Mouse (Mus musculus) liver, embryonic 15.5 days (tissue): ENCODE measurements around the gene Tcp11l1. TPM values are rescaled to one million over a fixed set of nuclear protein-coding genes. Genes with fewer than 3 reads are reported as not detected.

Experiments
- ATAC-seq: fragments of 200-750 bp; cut with Nextera tagmentation; 2 replicates; pipeline ENCODE4 v1.8.0; 2017; ENCODE audit warnings: moderate number of reproducible peaks, mild to moderate bottlenecking, moderate library complexity; ENCODE audit not compliant: insufficient read depth
- H3K27ac ChIP-seq: fragments of 300-500 bp; sonication (generic); replicated peaks from 2 replicates; pipeline ENCODE4 v1.5.1; 2015; ENCODE audit warnings: mild to moderate bottlenecking, inconsistent platforms
- H3K27me3 ChIP-seq: fragments of 300-500 bp; sonication (generic); 2 replicates; pipeline ENCODE4 v1.6.1; 2015; ENCODE audit warnings: mild to moderate bottlenecking, inconsistent platforms
- H3K36me3 ChIP-seq: fragments of 300-500 bp; sonication (generic); replicated peaks from 2 replicates; pipeline ENCODE4 v1.6.1; 2015; ENCODE audit warnings: moderate library complexity, mild to moderate bottlenecking, inconsistent platforms
- H3K4me1 ChIP-seq: fragments of 300-500 bp; sonication (generic); replicated peaks from 2 replicates; pipeline ENCODE4 v1.6.1; 2015; ENCODE audit warnings: inconsistent platforms
- H3K4me2 ChIP-seq: fragments of 300-500 bp; sonication (generic); 2 replicates; pipeline ENCODE4 v1.6.1; 2015; ENCODE audit warnings: moderate library complexity, mild to moderate bottlenecking, inconsistent platforms
- H3K4me3 ChIP-seq: fragments of 300-500 bp; sonication (generic); replicated peaks from 2 replicates; pipeline ENCODE4 v1.5.1; 2015; ENCODE audit warnings: mild to moderate bottlenecking, inconsistent platforms
- H3K9ac ChIP-seq: fragments of 300-500 bp; sonication (generic); 2 replicates; pipeline ENCODE4 v1.6.1; 2015; ENCODE audit warnings: moderate library complexity, mild to moderate bottlenecking, inconsistent platforms
- H3K9me3 ChIP-seq: fragments of 300-500 bp; sonication (generic); replicated peaks from 2 replicates; pipeline ENCODE4 v1.6.1; 2016; ENCODE audit warnings: inconsistent platforms
- WGBS: fragments of 180-500 bp; shearing (Covaris S2); methylation state at CpG from one replicate; pipeline ENCODE4 v1.1.7; 2015; ENCODE audit warnings: mixed read lengths; ENCODE audit not compliant: insufficient replicate concordance; 5-methylcytosine and 5-hydroxymethylcytosine counted together
- polyA plus RNA-seq: library from polyadenylated mRNA; unstranded; fragments of >200 nt; fragmentation: Nextera tagmentation; extraction: Ambion mirVana; gene quantifications from 2 replicates; pipeline ENCODE4 v1.2.1, GENCODE M21; 2015

Tcp11l1 gene
- polyA plus RNA-seq, 1 experiment from 2014 or later, result 5.1 TPM

DNA sequence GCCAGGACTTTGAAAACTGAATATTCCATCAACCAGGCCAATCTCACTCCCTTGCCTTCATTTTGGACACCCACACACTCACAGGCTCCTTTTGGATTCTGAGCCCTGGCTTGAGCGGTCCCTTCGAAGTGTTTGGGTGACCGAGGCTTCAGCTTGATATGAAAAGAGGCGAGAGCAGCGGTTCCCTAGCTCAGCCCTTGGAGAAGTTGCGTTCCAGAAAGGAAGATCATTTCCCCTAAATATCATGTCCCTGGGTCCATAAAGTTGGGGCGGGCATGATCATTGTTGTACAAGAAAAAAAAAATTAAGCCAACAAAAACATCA lies 479 bp upstream of the Tcp11l1 start:
- Histone ChIP-seq H3K9ac (peak overlapping the region; percentile 43), H3K4me1 (peaks cover 6% of the 10 kb centered on the region; the same call in 1 of the 2 replicates), H3K9me3 (no peaks in the 10 kb centered on the region), H3K4me3 (peak overlapping the region; percentile 66), H3K36me3 (no peaks in the 10 kb centered on the region), H3K4me2 (peak overlapping the region; percentile 74), H3K27ac (no peak overlapping the region), H3K27me3 (peaks cover 46% of the 10 kb centered on the region)
- 6% methylated on average over 7 of the region's 7 CpGs for WGBS
- no peak for ATAC-seq

DNA sequence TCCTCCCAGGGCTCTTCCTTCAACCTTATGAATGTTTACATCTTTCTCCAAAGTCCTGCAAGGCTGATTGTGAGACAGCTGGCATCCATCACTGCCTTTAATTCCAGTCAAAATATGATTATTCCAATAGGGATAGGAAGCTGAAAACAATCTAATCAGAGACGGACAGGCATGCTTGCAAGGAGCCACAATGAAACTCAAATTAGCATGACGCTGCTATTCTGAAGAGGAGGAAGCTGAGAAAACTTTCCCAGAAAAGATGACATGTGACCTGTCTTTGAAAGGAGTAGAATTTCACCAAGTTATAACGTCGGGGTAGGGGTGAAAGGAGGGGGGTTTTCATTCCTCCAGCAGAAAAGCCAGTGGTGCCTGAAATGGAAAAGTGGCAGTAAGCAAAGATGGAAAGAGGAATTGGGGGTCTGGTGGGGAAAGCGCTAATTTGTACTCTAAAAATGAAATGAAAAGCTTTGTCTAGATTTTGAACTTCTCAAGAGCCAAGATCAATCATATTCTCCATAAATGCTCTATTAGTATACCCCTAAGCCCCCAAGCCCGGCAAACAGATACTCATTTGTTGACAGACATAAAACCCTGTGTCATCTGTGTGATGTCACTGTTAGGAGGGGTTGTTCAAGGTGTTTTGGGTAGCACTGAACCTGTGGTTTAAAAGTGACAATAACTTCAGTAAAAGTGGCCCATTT lies 1.1 kb downstream of the Tcp11l1 start:
- WGBS, result 15% methylated on average over 6 of the region's 6 CpGs
- peaks cover 46% of the 10 kb centered on the region for H3K27me3 ChIP-seq
- no peak for ATAC-seq
- peak overlapping the region; percentile 66; the same call in 1 of the 2 replicates for H3K4me3 ChIP-seq
- H3K9me3 ChIP-seq, result no peaks in the 10 kb centered on the region
- no peak overlapping the region for H3K9ac ChIP-seq
- peak overlapping the region; percentile 74 for H3K4me2 ChIP-seq
- no peak overlapping the region for H3K27ac ChIP-seq
- 0 out of 2 replicates have a peak, but pooled peaks cover 6% of the 10 kb centered on the region for H3K4me1 ChIP-seq
- no peaks in the 10 kb centered on the region for H3K36me3 ChIP-seq

DNA sequence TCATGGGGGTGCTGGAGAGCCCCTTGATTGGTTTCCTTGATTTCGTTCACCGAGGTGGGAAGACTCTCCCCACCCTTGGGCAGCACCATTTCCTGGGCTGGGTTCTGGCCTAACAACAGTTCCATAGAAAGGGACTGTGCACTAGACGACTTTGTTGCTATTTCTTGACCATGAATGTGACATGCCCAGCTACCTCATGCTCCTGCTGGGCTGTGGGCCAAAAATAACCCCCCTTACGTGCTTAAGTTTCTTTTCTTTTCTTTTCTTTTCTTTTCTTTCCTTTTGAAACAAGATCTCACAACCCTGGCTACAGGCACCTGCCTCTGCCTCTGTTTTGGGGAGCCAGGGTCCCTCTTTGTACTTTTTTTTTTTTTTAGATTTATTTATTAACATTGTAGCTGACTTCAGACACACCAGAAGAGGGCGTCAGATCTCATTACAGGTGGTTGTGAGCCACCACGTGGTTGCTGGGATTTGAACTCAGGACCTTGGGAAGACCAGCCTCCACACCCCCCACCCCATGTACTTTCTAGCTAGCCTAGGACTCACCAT lies 2.1 kb downstream of the Tcp11l1 start:
- Histone ChIP-seq H3K4me3 (no peak overlapping the region), H3K27ac (no peak overlapping the region), H3K36me3 (no peaks in the 10 kb centered on the region), H3K9ac (no peak overlapping the region), H3K4me1 (0 out of 2 replicates have a peak, but pooled peaks cover 6% of the 10 kb centered on the region), H3K4me2 (no peak overlapping the region), H3K9me3 (no peaks in the 10 kb centered on the region), H3K27me3 (peaks cover 46% of the 10 kb centered on the region)
- 44% methylated on average over 6 of the region's 6 CpGs for WGBS
- ATAC-seq, result no peak

DNA sequence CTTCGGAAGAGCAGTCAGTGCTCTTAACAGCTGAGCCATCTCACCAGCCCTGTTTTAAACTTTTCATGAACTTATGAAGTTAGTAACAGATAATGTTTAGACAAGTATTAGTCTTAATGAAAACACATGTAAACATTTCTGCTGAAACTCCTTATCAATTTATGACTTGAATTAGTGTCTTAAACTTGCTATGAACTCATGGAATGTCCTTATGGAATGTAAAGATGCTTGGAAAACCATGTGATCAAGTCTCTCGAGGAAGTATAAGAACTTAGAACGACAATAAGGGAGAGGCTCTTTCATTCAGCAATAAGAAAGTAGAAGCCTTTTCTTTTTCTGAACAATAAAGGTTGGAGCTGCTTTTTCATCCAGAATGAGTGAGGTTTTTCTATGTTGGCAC lies 7.6 kb downstream of the Tcp11l1 start:
- no peak for ATAC-seq
- no peaks in the 10 kb centered on the region; the same call in 1 of the 2 replicates for H3K4me1 ChIP-seq
- H3K4me3 ChIP-seq, result no peak overlapping the region
- no peak overlapping the region for H3K27ac ChIP-seq
- H3K9ac ChIP-seq, result no peak overlapping the region
- H3K4me2 ChIP-seq, result no peak overlapping the region
- no peaks in the 10 kb centered on the region for H3K9me3 ChIP-seq
- no peaks in the 10 kb centered on the region for H3K36me3 ChIP-seq
- 63% methylated on average over 3 of the region's 3 CpGs for WGBS
- H3K27me3 ChIP-seq, result peaks cover under 1% of the 10 kb centered on the region; the same call in 1 of the 2 replicates

DNA sequence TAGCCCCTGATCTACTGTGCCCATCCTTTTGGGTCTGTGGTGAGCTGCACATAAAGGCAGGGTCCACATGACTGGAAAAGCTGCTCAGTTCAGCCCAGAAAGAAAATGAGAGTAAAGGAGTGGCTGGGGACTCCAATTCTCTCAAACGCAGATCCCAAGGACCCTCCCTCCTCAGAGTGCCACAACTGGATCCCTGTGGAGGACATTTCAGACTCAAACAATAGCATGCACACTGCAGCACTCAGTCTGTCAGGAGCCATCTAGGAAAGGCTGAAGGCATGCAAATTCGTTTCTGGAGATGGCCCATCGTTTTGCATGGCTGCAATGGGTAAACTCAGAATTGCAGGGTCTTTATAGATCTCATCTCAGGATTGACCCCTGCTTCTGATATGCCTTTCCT lies 8.8 kb downstream of the Tcp11l1 start:
- WGBS, result 60% methylated on average over 3 of the region's 3 CpGs
- no peak for ATAC-seq

DNA sequence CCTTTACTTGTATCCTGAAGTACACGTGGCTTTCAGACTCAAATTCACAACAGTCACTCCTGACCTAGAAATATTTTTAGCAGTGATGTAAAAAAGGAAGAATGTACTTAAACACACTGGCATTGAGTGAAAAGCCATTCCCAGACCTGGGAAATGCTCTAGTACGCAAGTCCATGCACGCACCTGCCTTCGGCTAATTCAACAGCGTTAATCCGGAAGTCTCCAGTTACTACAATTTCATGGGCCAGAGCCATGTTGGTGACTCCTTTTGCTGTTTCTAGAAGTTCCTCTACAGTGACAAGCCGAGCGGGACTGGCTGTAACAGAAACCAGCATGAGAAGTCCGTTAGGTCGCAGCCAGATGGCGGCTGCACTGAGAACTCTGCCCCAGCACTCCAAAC lies 12.3 kb downstream of the Tcp11l1 start:
- no peak overlapping the region for H3K4me3 ChIP-seq
- no peak for ATAC-seq
- 75% methylated on average over 11 of the region's 11 CpGs for WGBS

More for the DNA sequence above, 8.8 kb downstream of the Tcp11l1 start:
- no peaks in the 10 kb centered on the region; the same call in 1 of the 2 replicates for H3K4me1 ChIP-seq
- H3K27ac ChIP-seq, result no peak overlapping the region
- H3K9me3 ChIP-seq, result no peaks in the 10 kb centered on the region
- no peak overlapping the region for H3K4me2 ChIP-seq
- no peak overlapping the region for H3K4me3 ChIP-seq
- H3K27me3 ChIP-seq, result no peaks in the 10 kb centered on the region
- no peaks in the 10 kb centered on the region for H3K36me3 ChIP-seq
- H3K9ac ChIP-seq, result no peak overlapping the region

DNA sequence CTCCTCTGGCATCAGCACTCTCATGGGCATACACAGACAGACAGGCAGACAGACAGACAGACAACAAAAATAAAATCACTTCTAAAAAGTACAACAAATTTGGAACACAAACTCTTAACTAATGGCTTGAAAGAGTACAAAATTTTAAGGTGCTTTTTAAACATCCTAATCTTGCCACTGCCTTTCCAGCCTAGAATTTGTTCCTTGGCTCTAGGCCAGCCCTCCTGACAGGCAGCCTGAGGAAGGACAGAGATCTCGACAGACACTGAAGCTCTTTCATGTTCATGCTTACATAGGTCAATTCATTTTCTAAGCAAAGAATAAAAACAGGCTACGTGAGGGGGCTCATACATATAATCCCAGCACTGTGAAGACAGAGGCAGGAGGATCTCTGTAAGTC lies 19.4 kb downstream of the Tcp11l1 start:
- H3K4me3 ChIP-seq, result no peak overlapping the region
- H3K27ac ChIP-seq, result no peak overlapping the region
- H3K27me3 ChIP-seq, result no peaks in the 10 kb centered on the region
- H3K9me3 ChIP-seq, result no peaks in the 10 kb centered on the region
- WGBS, result 42% methylated on average over 2 of the region's 2 CpGs
- H3K9ac ChIP-seq, result no peak overlapping the region
- no peak overlapping the region for H3K4me2 ChIP-seq
- no peak for ATAC-seq
- H3K36me3 ChIP-seq, result no peaks in the 10 kb centered on the region
- H3K4me1 ChIP-seq, result peaks cover 13% of the 10 kb centered on the region

More for the DNA sequence above, 12.3 kb downstream of the Tcp11l1 start:
- no peak overlapping the region for H3K27ac ChIP-seq
- no peak overlapping the region for H3K9ac ChIP-seq
- H3K4me1 ChIP-seq, result no peaks in the 10 kb centered on the region; the same call in 1 of the 2 replicates
- no peaks in the 10 kb centered on the region for H3K36me3 ChIP-seq
- H3K4me2 ChIP-seq, result no peak overlapping the region
- H3K9me3 ChIP-seq, result no peaks in the 10 kb centered on the region
- H3K27me3 ChIP-seq, result no peaks in the 10 kb centered on the region

DNA sequence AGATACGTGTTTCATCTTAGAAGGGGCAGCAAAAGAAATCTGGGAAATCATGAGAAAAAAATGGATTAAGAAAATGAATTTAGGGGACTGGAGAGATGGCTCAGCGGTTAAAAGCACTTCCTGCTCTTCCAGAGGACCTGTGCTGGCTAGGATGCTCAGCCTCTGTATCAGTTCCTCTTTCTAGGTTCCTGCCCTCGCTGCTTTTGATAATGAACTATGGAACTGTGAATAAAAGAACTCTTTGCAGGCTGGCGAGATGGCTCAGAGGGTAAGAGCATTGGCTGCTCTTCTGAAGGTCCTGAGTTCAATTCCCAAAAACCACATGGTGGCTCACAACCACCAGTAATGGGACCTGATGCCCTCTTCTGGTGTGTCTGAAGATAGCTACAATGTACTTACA lies 21.2 kb downstream of the Tcp11l1 start:
- Histone ChIP-seq H3K9ac (no peak overlapping the region), H3K27ac (no peak overlapping the region), H3K4me2 (no peak overlapping the region), H3K4me1 (peaks cover 16% of the 10 kb centered on the region), H3K9me3 (no peaks in the 10 kb centered on the region), H3K27me3 (no peaks in the 10 kb centered on the region), H3K36me3 (no peaks in the 10 kb centered on the region), H3K4me3 (no peak overlapping the region)
- 33% methylated on average over 4 of the region's 4 CpGs for WGBS
- ATAC-seq, result no peak

DNA sequence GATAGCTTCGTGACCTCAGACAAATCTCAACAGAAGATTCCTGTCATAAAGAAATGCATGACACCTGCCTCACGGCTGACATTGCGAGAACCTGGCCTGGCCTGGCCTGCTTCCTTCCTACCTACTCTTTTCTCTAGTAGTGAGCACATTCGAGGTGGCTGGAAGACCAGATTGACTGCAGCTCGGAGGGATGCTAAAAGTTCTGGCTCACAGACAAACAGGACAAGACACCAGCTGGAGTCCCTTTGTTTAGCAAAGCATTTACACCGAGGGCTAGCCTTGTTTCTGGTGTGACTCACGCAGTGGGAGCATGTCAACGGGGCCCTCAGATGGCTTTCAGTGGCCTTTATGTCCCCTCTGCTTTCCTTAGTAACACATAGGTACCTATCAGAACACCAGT lies 23.2 kb downstream of the Tcp11l1 start:
- Histone ChIP-seq H3K9ac (no peak overlapping the region), H3K9me3 (no peaks in the 10 kb centered on the region), H3K4me3 (no peak overlapping the region), H3K4me2 (no peak overlapping the region), H3K27me3 (no peaks in the 10 kb centered on the region), H3K4me1 (peaks cover 19% of the 10 kb centered on the region), H3K36me3 (no peaks in the 10 kb centered on the region), H3K27ac (0 out of 2 replicates have a peak overlapping the region, but pooled peaks have one; percentile 33)
- no peak for ATAC-seq
- whole genome bisulfite sequencing, result 67% methylated on average over 8 of the region's 8 CpGs

DNA sequence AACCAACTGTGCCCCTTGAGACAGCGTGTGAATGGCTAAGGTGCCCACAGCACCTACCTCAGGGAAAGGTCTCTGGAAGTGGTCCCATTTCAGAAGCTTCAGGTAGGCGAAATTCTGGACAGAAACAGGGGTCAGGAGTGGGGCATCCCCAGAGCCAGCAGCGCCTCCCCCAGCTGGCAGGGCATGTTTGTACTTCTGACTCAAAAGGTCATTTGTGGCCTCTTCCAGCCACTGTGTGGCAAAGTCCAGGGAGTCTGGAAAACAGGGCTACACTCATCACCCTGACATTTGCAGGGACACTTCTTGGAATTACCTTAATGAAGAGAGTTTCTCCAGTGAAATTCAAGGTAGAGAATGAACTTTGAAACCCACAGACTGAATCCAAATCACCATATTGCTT lies 23.6 kb downstream of the Tcp11l1 start:
- 45% methylated on average over 3 of the region's 3 CpGs for WGBS
- Histone ChIP-seq H3K27me3 (no peaks in the 10 kb centered on the region), H3K4me1 (peaks cover 19% of the 10 kb centered on the region), H3K27ac (0 out of 2 replicates have a peak overlapping the region, but pooled peaks have one; percentile 33), H3K9me3 (no peaks in the 10 kb centered on the region), H3K4me2 (no peak overlapping the region), H3K4me3 (no peak overlapping the region), H3K9ac (no peak overlapping the region), H3K36me3 (no peaks in the 10 kb centered on the region)
- peak; percentile 42; the same call in 1 of the 2 replicates for ATAC-seq

DNA sequence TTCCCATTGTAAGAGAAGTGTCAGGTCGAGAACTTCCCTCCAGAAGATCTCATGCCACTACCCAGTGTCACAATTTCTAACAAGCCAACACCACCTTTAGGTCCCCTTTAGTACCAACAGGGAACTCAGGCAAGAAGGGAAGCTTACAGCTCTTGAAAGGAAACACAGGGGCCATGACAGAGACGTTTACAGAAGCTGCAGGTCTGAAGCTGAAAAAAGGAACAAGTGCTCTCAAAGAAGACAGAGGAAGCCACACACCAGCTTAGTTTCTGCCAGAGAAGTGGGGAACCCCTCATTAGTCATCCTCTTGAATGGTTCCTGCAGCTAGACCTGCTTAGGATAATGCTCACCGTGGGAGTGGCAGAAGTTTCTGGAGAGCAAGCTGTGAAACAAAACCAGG lies 24.7 kb downstream of the Tcp11l1 start:
- WGBS, result 18% methylated on average over 3 of the region's 3 CpGs
- Histone ChIP-seq H3K9ac (no peak overlapping the region), H3K36me3 (no peaks in the 10 kb centered on the region), H3K9me3 (no peaks in the 10 kb centered on the region), H3K4me3 (no peak overlapping the region), H3K27me3 (no peaks in the 10 kb centered on the region), H3K4me1 (peaks cover 19% of the 10 kb centered on the region), H3K27ac (no peak overlapping the region), H3K4me2 (no peak overlapping the region)
- no peak for ATAC-seq
